Mouse (Mus musculus) CH12.LX (cell line): ENCODE measurements at regions not wholly inside any gene's neighbourhood (a gene's known extent, or its start where the extent isn't known, plus 50 kb on each side); places are given as distances from the start of the nearest gene placed in this dataset.

Experiments
- DNase-seq: peaks from one replicate; pipeline ENCODE4 v3.0.0-alpha.2; 2013; ENCODE audit errors: extremely low read depth
- H3K27ac ChIP-seq: 2 replicates; pipeline ENCODE4 v1.5.1; 2012; ENCODE audit warnings: low read depth, mild to moderate bottlenecking, control low read depth, moderate library complexity; ENCODE audit not compliant: insufficient read depth
- H3K27me3 ChIP-seq: replicated peaks from 2 replicates; pipeline ENCODE3; 2012; ENCODE audit warnings: inconsistent platforms
- H3K36me3 ChIP-seq, 2 experiments: replicated peaks in 1 of 2; 2 replicates each; pipeline versions ENCODE3 to v1.6.1; 2012; ENCODE audit warnings: inconsistent platforms in 1 of 2, low read length in 1 of 2, mild to moderate bottlenecking in 1 of 2, mixed read lengths in 1 of 2, moderate library complexity in 1 of 2; ENCODE audit not compliant: control insufficient read depth in 1 of 2, insufficient read depth in 1 of 2
- H3K4me1 ChIP-seq, 2 experiments: 2 replicates each; pipeline ENCODE4 v1.6.1; 2012; ENCODE audit warnings: inconsistent platforms in 1 of 2, moderate library complexity in 1 of 2; ENCODE audit not compliant: insufficient read depth in 2 of 2, control insufficient read depth in 1 of 2
- H3K4me2 ChIP-seq: 2 replicates; pipeline ENCODE4 v1.6.1; 2012; ENCODE audit warnings: low read depth, mild to moderate bottlenecking, control low read depth; ENCODE audit not compliant: poor library complexity, insufficient read depth, severe bottlenecking
- H3K4me3 ChIP-seq, 3 experiments: fragments of 150-350 bp in 1 of 3; sonication (generic) in 1 of 3; replicated peaks in 1 of 3; 2 replicates each; pipeline versions ENCODE3 to v1.5.1; 2011 to 2012; ENCODE audit warnings: low read depth in 2 of 3, low read length in 2 of 3, mild to moderate bottlenecking in 2 of 3, moderate library complexity in 2 of 3, control low read depth in 1 of 3, improper control_type of control experiment in 1 of 3, inconsistent platforms in 1 of 3, mixed read lengths in 1 of 3; ENCODE audit not compliant: poor library complexity in 1 of 3
- H3K79me2 ChIP-seq: replicated peaks from 2 replicates; pipeline ENCODE4 v1.6.1; 2012; ENCODE audit warnings: mild to moderate bottlenecking, moderate library complexity; ENCODE audit not compliant: control insufficient read depth, poor library complexity, insufficient read depth, severe bottlenecking; ENCODE audit errors: extremely low read depth
- H3K9ac ChIP-seq: 2 replicates; pipeline ENCODE4 v1.6.1; 2012; ENCODE audit warnings: low read depth, mild to moderate bottlenecking, control low read depth, moderate library complexity; ENCODE audit not compliant: insufficient read depth
- H3K9me3 ChIP-seq: replicated peaks from 2 replicates; pipeline ENCODE3; 2012; ENCODE audit warnings: low read length, inconsistent platforms, mixed read lengths
- CHD1 ChIP-seq: IDR thresholded peaks from 2 replicates; pipeline ENCODE4 v1.6.1; 2012; ENCODE audit warnings: low read depth, low read length, improper control_type of control experiment, inconsistent platforms
- CHD2 ChIP-seq: IDR thresholded peaks from 2 replicates; pipeline ENCODE4 v1.6.1; 2011; ENCODE audit warnings: low read length, improper control_type of control experiment
- CTCF ChIP-seq, 2 experiments: IDR thresholded peaks in 1 of 2; conservative IDR thresholded peaks in 1 of 2; 2 replicates each; pipeline ENCODE4 v1.5.1; 2011 to 2012; ENCODE audit warnings: low read depth in 2 of 2, low read length in 2 of 2, improper control_type of control experiment in 1 of 2, inconsistent platforms in 1 of 2, mild to moderate bottlenecking in 1 of 2, moderate library complexity in 1 of 2
- EP300 ChIP-seq: IDR thresholded peaks from 2 replicates; pipeline ENCODE4 v1.6.1; 2011; ENCODE audit warnings: low read length, improper control_type of control experiment
- ETS1 ChIP-seq: conservative IDR thresholded peaks from 2 replicates; pipeline ENCODE4 v1.6.1; 2012; ENCODE audit warnings: low read depth, mild to moderate bottlenecking, inconsistent platforms, low read length, improper control_type of control experiment, moderate library complexity
- HCFC1 ChIP-seq: IDR thresholded peaks from 2 replicates; pipeline ENCODE4 v1.6.1; 2012; ENCODE audit warnings: low read depth, mild to moderate bottlenecking, inconsistent platforms, low read length, improper control_type of control experiment
- MAFK ChIP-seq: IDR thresholded peaks from 2 replicates; pipeline ENCODE4 v1.6.1; 2011; ENCODE audit warnings: low read length, improper control_type of control experiment; ENCODE audit not compliant: insufficient replicate concordance
- MAX ChIP-seq: IDR thresholded peaks from 2 replicates; pipeline ENCODE4 v1.6.1; 2011; ENCODE audit warnings: low read length, improper control_type of control experiment
- MEF2A ChIP-seq: IDR thresholded peaks from 2 replicates; pipeline ENCODE4 v1.6.1; 2014; ENCODE audit warnings: low read depth, mild to moderate bottlenecking, inconsistent platforms, low read length, improper control_type of control experiment, borderline replicate concordance
- MXI1 ChIP-seq: IDR thresholded peaks from 2 replicates; pipeline ENCODE4 v1.6.1; 2011; ENCODE audit warnings: mild to moderate bottlenecking, low read depth, low read length, improper control_type of control experiment
- NELFE ChIP-seq: IDR thresholded peaks from 2 replicates; pipeline ENCODE4 v1.6.1; 2011; ENCODE audit warnings: low read depth, low read length, improper control_type of control experiment
- PAX5 ChIP-seq: IDR thresholded peaks from 2 replicates; pipeline ENCODE4 v1.6.1; 2012; ENCODE audit warnings: low read length, inconsistent platforms, mixed read lengths
- POLR2A ChIP-seq: IDR thresholded peaks from 2 replicates; pipeline ENCODE4 v1.6.1; 2011; ENCODE audit warnings: low read depth, mild to moderate bottlenecking, improper control_type of control experiment, low read length
- SIN3A ChIP-seq: IDR thresholded peaks from 2 replicates; pipeline ENCODE4 v1.6.1; 2012; ENCODE audit warnings: low read length, improper control_type of control experiment, inconsistent platforms
- SMC3 ChIP-seq: IDR thresholded peaks from 2 replicates; pipeline ENCODE4 v1.6.1; 2011; ENCODE audit warnings: low read depth, low read length, improper control_type of control experiment
- TBP ChIP-seq: conservative IDR thresholded peaks from 2 replicates; pipeline ENCODE4 v1.6.1; 2011; ENCODE audit warnings: low read depth, low read length, improper control_type of control experiment
- UBTF ChIP-seq: IDR thresholded peaks from 2 replicates; pipeline ENCODE4 v1.6.1; 2012; ENCODE audit warnings: low read depth, mild to moderate bottlenecking, inconsistent platforms, low read length, improper control_type of control experiment, moderate library complexity
- USF1 ChIP-seq: IDR thresholded peaks from 2 replicates; pipeline ENCODE4 v1.6.1; 2014; ENCODE audit warnings: low read depth, mild to moderate bottlenecking, inconsistent platforms, low read length, improper control_type of control experiment
- dilution Hi-C: fragments of 300-500 bp; cut with MboI; formaldehyde crosslinking; loops from 2 replicates; pipeline ENCODE4 v1.14.3; 2020; ENCODE audit warnings: low sequenced_read_pairs; ENCODE audit not compliant: extremely low pct_unique_long_range_greater_than_20kb, extremely low pct_ligation_motif_present
- in situ Hi-C: fragments of 300-500 bp; cut with MboI; formaldehyde crosslinking; loops from 3 replicates; pipeline ENCODE4 v1.14.3; 2019; ENCODE audit warnings: low sequenced_read_pairs, low pct_ligation_motif_present, low pct_unique_long_range_greater_than_20kb, mixed read lengths

GRCm38 (mm10) chr3:150820039-150820438 is 617.6 kb upstream of the Adgrl4 start:
- Histone ChIP-seq H3K27me3 (no peaks in the 10 kb centered on the region), H3K9ac (no peak overlapping the region), H3K9me3 (peaks cover 19% of the 10 kb centered on the region), H3K4me3 (no peak overlapping the region), H3K4me1 (no peaks in the 10 kb centered on the region; a peak in 1 of 4 replicates), H3K79me2 (no peaks in the 10 kb centered on the region), H3K27ac (no peak overlapping the region), H3K4me2 (no peak overlapping the region), H3K36me3 (no peaks in the 10 kb centered on the region)
- in situ Hi-C loops (no loop called here), dilution Hi-C loops (no loop called here)
- no peak for DNase-seq
- TF ChIP-seq MXI1 (no peak), ETS1 (no peak), MEF2A (no peak), NELFE (no peak), UBTF (no peak), CTCF (conservative IDR thresholded peaks at IDR 0.05 in 1 of 2, IDR thresholded peaks at IDR 0.05 in 1 of 2; ENCODE audit: low read depth in 2 of 2, low read length in 2 of 2) (no peak), SMC3 (no peak)

GRCm38 (mm10) chr3:150846029-150846428 is 591.7 kb upstream of the Adgrl4 start:
- TF ChIP-seq POLR2A, result no peak
- TF ChIP-seq PAX5, result no peak
- no peak for TF ChIP-seq MAX
- TF ChIP-seq USF1, result no peak
- no peak for TF ChIP-seq CHD1
- TF ChIP-seq SIN3A, result no peak
- no peak for TF ChIP-seq UBTF
- no peak for TF ChIP-seq SMC3
- TF ChIP-seq EP300, result no peak
- no peak for TF ChIP-seq ETS1
- Histone ChIP-seq H3K79me2 (no peaks in the 10 kb centered on the region), H3K4me1 (no peaks in the 10 kb centered on the region), H3K4me3 (no peak overlapping the region), H3K9me3 (peaks cover 31% of the 10 kb centered on the region), H3K36me3 (no peaks in the 10 kb centered on the region), H3K27ac (no peak overlapping the region), H3K9ac (no peak overlapping the region), H3K27me3 (no peaks in the 10 kb centered on the region), H3K4me2 (no peak overlapping the region)
- no peak for DNase-seq
- in situ Hi-C loops (no loop called here), dilution Hi-C loops (no loop called here)

- in situ Hi-C loops (no loop called here), dilution Hi-C loops (no loop called here)
- no peak for TF ChIP-seq TBP
- TF ChIP-seq MEF2A, result no peak
- TF ChIP-seq MAFK, result no peak
- no peak for TF ChIP-seq HCFC1
- no peak for TF ChIP-seq CHD2
- Histone ChIP-seq H3K4me2 (no peak overlapping the region), H3K9ac (no peak overlapping the region), H3K79me2 (no peaks in the 10 kb centered on the region), H3K36me3 (no peaks in the 10 kb centered on the region), H3K27ac (no peak overlapping the region), H3K4me1 (no peaks in the 10 kb centered on the region), H3K27me3 (no peaks in the 10 kb centered on the region), H3K4me3 (no peak overlapping the region), H3K9me3 (peaks cover 22% of the 10 kb centered on the region)
- DNase-seq, result no peak
Observed at GRCm38 (mm10) chr3:150852107-150852506, 585.6 kb upstream of the Adgrl4 start.
